Mouse (Mus musculus) kidney, postnatal 0 days (tissue): Measurements from ENCODE around the gene Rpl32. TPM values are rescaled to one million over a fixed set of nuclear protein-coding genes. Genes with fewer than 3 reads are reported as not detected.

Experiments used
- ATAC-seq: fragments of 200-750 bp; cut with Nextera tagmentation; replicated peaks from 2 replicates; pipeline ENCODE4 v1.8.0; 2017; ENCODE audit warnings: low read depth, moderate number of reproducible peaks, moderate TSS enrichment, moderate library complexity; ENCODE audit not compliant: low FRiP score
- DNase-seq: peaks from one replicate; pipeline ENCODE4 v3.0.0-alpha.2; 2016; ENCODE audit warnings: low spot score
- H3K27ac ChIP-seq: fragments of 300-500 bp; sonication (generic); 2 replicates; pipeline ENCODE4 v1.5.1; 2014; ENCODE audit warnings: mild to moderate bottlenecking
- H3K27me3 ChIP-seq: fragments of 300-500 bp; sonication (generic); 2 replicates; pipeline ENCODE4 v1.6.1; 2014; ENCODE audit warnings: low read length, mixed read lengths; ENCODE audit not compliant: insufficient read depth
- H3K36me3 ChIP-seq: fragments of 300-500 bp; sonication (generic); 2 replicates; pipeline ENCODE4 v1.6.1; 2014; ENCODE audit warnings: low read length, mixed read lengths; ENCODE audit not compliant: insufficient read depth
- H3K4me1 ChIP-seq: fragments of 300-500 bp; sonication (generic); replicated peaks from 2 replicates; pipeline ENCODE4 v1.6.1; 2014; ENCODE audit warnings: antibody characterized with exemption, low read length, mixed read lengths; ENCODE audit not compliant: insufficient read depth
- H3K4me2 ChIP-seq: fragments of 300-500 bp; sonication (generic); 2 replicates; pipeline ENCODE4 v1.6.1; 2014; ENCODE audit warnings: mild to moderate bottlenecking, low read length, moderate library complexity, mixed read lengths
- H3K4me3 ChIP-seq: fragments of 300-500 bp; sonication (generic); replicated peaks from 2 replicates; pipeline ENCODE4 v1.5.1; 2014; ENCODE audit warnings: low read depth, low read length
- H3K9ac ChIP-seq: fragments of 300-500 bp; sonication (generic); 2 replicates; pipeline ENCODE4 v1.6.1; 2014; ENCODE audit warnings: low read depth, low read length
- H3K9me3 ChIP-seq: fragments of 300-500 bp; sonication (generic); replicated peaks from 2 replicates; pipeline ENCODE4 v1.6.1; 2016; ENCODE audit warnings: low read length, inconsistent platforms, mixed read lengths
- CTCF ChIP-seq: IDR thresholded peaks from 2 replicates; pipeline ENCODE4 v1.5.1; 2016; ENCODE audit warnings: antibody characterized with exemption, low read depth, mild to moderate bottlenecking, moderate library complexity
- WGBS: fragments of 180-500 bp; shearing (Covaris S2); extraction: QIAGEN DNeasy Blood & Tissue Kit; methylation state at CpG from one replicate; pipeline ENCODE4 v1.1.7; 2014; 5-methylcytosine and 5-hydroxymethylcytosine counted together
- polyA plus RNA-seq: library from polyadenylated mRNA; unstranded; fragments of >200 nt; fragmentation: Nextera tagmentation; extraction: Ambion mirVana; gene quantifications from 2 replicates; pipeline ENCODE4 v1.2.1, GENCODE M21; 2015

Gene Rpl32
- polyA plus RNA-seq, 1 experiment from 2014 or later = 3,220 TPM

GRCm38 (mm10) chr6:115776363-115776762, 32.2 kb downstream of the Rpl32 start:
- 39% methylated on average over 9 of the region's 9 CpGs for WGBS
- Histone ChIP-seq H3K9ac (0 out of 2 replicates have a peak overlapping the region, but pooled peaks have one; percentile 29), H3K4me2 (peak overlapping the region; percentile 63; the same call in 1 of the 2 replicates), H3K4me1 (peaks cover 18% of the 10 kb centered on the region; the same call in 1 of the 2 replicates), H3K36me3 (peaks cover 8% of the 10 kb centered on the region; the same call in 1 of the 2 replicates), H3K27me3 (no peaks in the 10 kb centered on the region), H3K27ac (no peak overlapping the region), H3K9me3 (no peaks in the 10 kb centered on the region), H3K4me3 (no peak overlapping the region)
- no peak for DNase-seq
- no peak for ATAC-seq
- no peak for TF ChIP-seq CTCF

GRCm38 (mm10) chr6:115775838-115776237, 32.7 kb downstream of the Rpl32 start:
- peak overlapping the region; percentile 63 for H3K4me2 ChIP-seq
- H3K27me3 ChIP-seq = no peaks in the 10 kb centered on the region
- peak overlapping the region; percentile 62; the same call in 1 of the 2 replicates for H3K4me3 ChIP-seq
- H3K4me1 ChIP-seq = peaks cover 18% of the 10 kb centered on the region; the same call in 1 of the 2 replicates
- ATAC-seq (no peak), DNase-seq (no peak)
- TF ChIP-seq CTCF = no peak
- 0 out of 2 replicates have a peak, but pooled peaks cover 3% of the 10 kb centered on the region for H3K36me3 ChIP-seq
- H3K27ac ChIP-seq = no peak overlapping the region; the same call in 1 of the 2 replicates
- H3K9ac ChIP-seq = peak overlapping the region; percentile 54; the same call in 1 of the 2 replicates
- H3K9me3 ChIP-seq = no peaks in the 10 kb centered on the region
- 37% methylated on average over 3 of the region's 3 CpGs for WGBS

- WGBS = 0% methylated on average over 9 of the region's 28 CpGs
- no peaks in the 10 kb centered on the region for H3K36me3 ChIP-seq
- TF ChIP-seq CTCF = no peak
- H3K9me3 ChIP-seq = no peaks in the 10 kb centered on the region
- ATAC-seq (peak; percentile 75), DNase-seq (peak; percentile 78)
- H3K4me2 ChIP-seq = peak within 1 kb of the TSS; percentile 63
- no peak within 1 kb of the TSS; the same call in 1 of the 2 replicates for H3K27ac ChIP-seq
- H3K27me3 ChIP-seq = no peaks in the 10 kb centered on the region
- H3K4me3 ChIP-seq = peak within 1 kb of the TSS; percentile 62
- peak within 1 kb of the TSS; percentile 54 for H3K9ac ChIP-seq
- H3K4me1 ChIP-seq = peaks cover 18% of the 10 kb centered on the region; the same call in 1 of the 2 replicates
These were observed 34.0 kb downstream of the Rpl32 start, which contains the start of gene Cand2 for GRCm38 (mm10) chr6:115774501-115774921. Gene Cand2, plus strand, starts transcription at chr6:115774538.

GRCm38 (mm10) chr6:115773966-115774413, 34.6 kb downstream of the Rpl32 start:
- Histone ChIP-seq H3K9me3 (no peaks in the 10 kb centered on the region), H3K27ac (no peak overlapping the region), H3K4me3 (peak overlapping the region; percentile 62), H3K9ac (0 out of 2 replicates have a peak overlapping the region, but pooled peaks have one; percentile 35), H3K4me1 (peaks cover 18% of the 10 kb centered on the region; the same call in 1 of the 2 replicates), H3K4me2 (peak overlapping the region; percentile 63), H3K27me3 (no peaks in the 10 kb centered on the region), H3K36me3 (no peaks in the 10 kb centered on the region)
- TF ChIP-seq CTCF = no peak
- under 1% methylated on average over 14 of the region's 14 CpGs for WGBS
- ATAC-seq (peak; percentile 71), DNase-seq (peak; percentile 81)

- ATAC-seq (no peak), DNase-seq (peak; percentile 41)
- no peaks in the 10 kb centered on the region for H3K27me3 ChIP-seq
- peaks cover 18% of the 10 kb centered on the region; the same call in 1 of the 2 replicates for H3K4me1 ChIP-seq
- no peaks in the 10 kb centered on the region for H3K9me3 ChIP-seq
- no peak overlapping the region for H3K9ac ChIP-seq
- H3K4me2 ChIP-seq = no peak overlapping the region
- WGBS = 100% methylated on average over 1 of the region's 1 CpGs
- H3K27ac ChIP-seq = no peak overlapping the region
- no peak overlapping the region for H3K4me3 ChIP-seq
- H3K36me3 ChIP-seq = no peaks in the 10 kb centered on the region
- peak; percentile 54 for TF ChIP-seq CTCF
These were observed 35.9 kb downstream of the Rpl32 start for GRCm38 (mm10) chr6:115772604-115773003.

- H3K4me1 ChIP-seq = peaks cover 18% of the 10 kb centered on the region; the same call in 1 of the 2 replicates
- TF ChIP-seq CTCF = peak; percentile 7; the same call in 1 of the 2 replicates
- 78% methylated on average over 6 of the region's 6 CpGs for WGBS
- no peak overlapping the region for H3K4me3 ChIP-seq
- H3K9ac ChIP-seq = no peak overlapping the region
- H3K36me3 ChIP-seq = no peaks in the 10 kb centered on the region
- H3K9me3 ChIP-seq = no peaks in the 10 kb centered on the region
- DNase-seq = no peak
- H3K4me2 ChIP-seq = no peak overlapping the region
- ATAC-seq = no peak
- no peak overlapping the region for H3K27ac ChIP-seq
- H3K27me3 ChIP-seq = no peaks in the 10 kb centered on the region
These were observed 36.3 kb downstream of the Rpl32 start for GRCm38 (mm10) chr6:115772201-115772600.
